Mouse (Mus musculus) heart, adult 2 months (tissue): ENCODE data around the gene Ghdc. TPM values are rescaled to one million over a fixed set of nuclear protein-coding genes. Genes with fewer than 3 reads are reported as not detected.
A peak's percentile ranks its signal among the peaks of the same experiment; 100 is the strongest.

Experiments used
- DNase-seq, 2 experiments: peaks; one replicate each; pipeline ENCODE4 v3.0.0; 2021
- H3K27ac ChIP-seq: fragments of 200-600 bp; 2 replicates; pipeline ENCODE4 v1.8.1; 2022
- H3K27me3 ChIP-seq: fragments of 200-500 bp; 2 replicates; pipeline ENCODE4 v1.6.1; 2012; ENCODE audit warnings: mild to moderate bottlenecking, low read length, inconsistent platforms, mixed read lengths; ENCODE audit not compliant: control insufficient read depth, insufficient read depth
- H3K36me3 ChIP-seq: fragments of 200-500 bp; 2 replicates; pipeline ENCODE4 v1.6.1; 2012; ENCODE audit warnings: low read length, inconsistent platforms; ENCODE audit not compliant: control insufficient read depth, insufficient read depth
- H3K4me1 ChIP-seq: fragments of 200-500 bp; 2 replicates; pipeline ENCODE4 v1.6.1; 2011; ENCODE audit warnings: low read length; ENCODE audit not compliant: control insufficient read depth, insufficient read depth
- H3K4me3 ChIP-seq: fragments of 200-600 bp; 2 replicates; pipeline ENCODE4 v1.8.1; 2022
- H3K79me2 ChIP-seq: fragments of 200-500 bp; replicated peaks from 2 replicates; pipeline ENCODE4 v1.6.1; 2012; ENCODE audit warnings: mild to moderate bottlenecking, inconsistent platforms, low read length, moderate library complexity, mixed read lengths; ENCODE audit not compliant: control insufficient read depth, insufficient read depth
- H3K9ac ChIP-seq: fragments of 200-500 bp; 2 replicates; pipeline ENCODE4 v1.6.1; 2012; ENCODE audit warnings: low read depth, mild to moderate bottlenecking, control low read depth, inconsistent platforms, low read length, mixed read lengths
- CTCF ChIP-seq: fragments of 200-600 bp; IDR thresholded peaks from 2 replicates; pipeline ENCODE4 v1.8.1; 2022; ENCODE audit warnings: antibody characterized with exemption, mild to moderate bottlenecking, moderate library complexity
- EP300 ChIP-seq: fragments of 200-500 bp; IDR thresholded peaks from 2 replicates; pipeline ENCODE4 v1.6.1; 2011; ENCODE audit warnings: low read depth, low read length, control low read depth; ENCODE audit not compliant: insufficient read depth
- POLR2A ChIP-seq: fragments of 200-500 bp; IDR thresholded peaks from 2 replicates; pipeline ENCODE4 v1.6.1; 2011; ENCODE audit warnings: mild to moderate bottlenecking, low read depth, low read length, control low read depth; ENCODE audit not compliant: insufficient read depth
- WGBS: fragments of 180-500 bp; shearing (Covaris S2); methylation state at CpG from one replicate; pipeline ENCODE4 v1.1.7; 2018; 5-methylcytosine and 5-hydroxymethylcytosine counted together
- intact Hi-C: fragments of 180-260 bp; cut with DNase I; formaldehyde crosslinking; loops from one replicate; pipeline ENCODE4 v1.15.1; 2025
- polyA plus RNA-seq: library from polyadenylated mRNA; depleted of rRNA; stranded (reverse); fragments of >200 nt; gene quantifications from 2 replicates; pipeline ENCODE4 v1.2.3, GENCODE M21; 2012
- total RNA-seq, 2 experiments: library from RNA; stranded (reverse); gene quantifications; 2 replicates each; pipeline ENCODE4 v1.2.3; 2021

The Ghdc gene
- total and polyA plus RNA-seq, 3 experiments = 10.1 to 11.6 (median 11.2) TPM

DNA sequence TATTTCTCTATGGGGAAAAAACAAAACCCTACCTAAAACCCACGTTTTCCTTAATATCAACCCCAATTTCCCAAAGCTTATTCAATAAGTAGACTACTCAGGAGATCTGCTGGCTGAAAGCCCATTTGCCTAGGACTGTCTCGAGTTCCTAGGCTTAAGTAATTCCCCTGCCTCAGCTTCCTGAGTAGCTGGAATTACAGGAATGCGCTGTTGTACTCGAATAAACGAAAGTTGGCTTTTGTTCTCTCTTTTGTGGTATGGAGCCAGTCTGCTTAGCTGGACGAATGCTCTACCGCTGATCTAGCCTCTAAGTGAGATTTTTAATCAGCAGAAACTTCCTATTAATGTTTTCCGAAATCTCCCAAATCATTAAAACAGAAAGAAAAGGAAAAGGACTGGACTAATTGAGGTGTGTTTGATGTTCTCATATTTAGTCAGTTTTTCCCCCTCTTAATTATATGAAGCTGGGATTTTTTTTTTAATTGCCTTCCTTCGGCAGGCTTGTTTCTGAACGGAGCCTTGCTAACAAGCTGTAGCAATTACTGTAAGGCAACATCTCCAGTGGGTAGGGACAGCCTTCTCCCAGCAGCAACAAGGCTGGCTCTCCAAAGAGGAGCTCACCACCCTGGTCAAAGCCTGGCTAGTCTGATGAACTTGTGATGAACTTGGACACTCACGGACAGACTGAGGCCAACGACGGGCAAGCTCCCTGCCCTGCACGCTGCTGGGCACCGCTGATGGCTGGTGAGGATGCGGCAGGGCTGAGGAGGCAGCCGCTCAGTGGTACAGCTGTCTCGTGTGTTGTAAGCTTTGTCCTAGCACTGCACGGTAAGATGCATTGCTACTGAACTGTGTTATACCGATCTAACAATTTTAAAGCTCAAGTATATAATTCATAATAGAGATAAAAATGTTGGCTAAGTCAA lies 35.9 kb upstream of the Ghdc start:
- WGBS = 52% methylated on average over 20 of the region's 20 CpGs
- intact Hi-C loops = no loop called here
- Histone ChIP-seq H3K27me3 (no peaks in the 10 kb centered on the region), H3K36me3 (peaks cover 11% of the 10 kb centered on the region), H3K79me2 (peaks cover 1% of the 10 kb centered on the region; the same call in 1 of the 2 replicates), H3K4me3 (no peak overlapping the region), H3K9ac (0 out of 2 replicates have a peak overlapping the region, but pooled peaks have one; percentile 35), H3K27ac (peak overlapping the region; percentile 69), H3K4me1 (peaks cover 8% of the 10 kb centered on the region)
- TF ChIP-seq EP300 (no peak), CTCF (no peak), POLR2A (no peak)
- peak in 1 of 2 experiments; percentile 23 for DNase-seq

DNA sequence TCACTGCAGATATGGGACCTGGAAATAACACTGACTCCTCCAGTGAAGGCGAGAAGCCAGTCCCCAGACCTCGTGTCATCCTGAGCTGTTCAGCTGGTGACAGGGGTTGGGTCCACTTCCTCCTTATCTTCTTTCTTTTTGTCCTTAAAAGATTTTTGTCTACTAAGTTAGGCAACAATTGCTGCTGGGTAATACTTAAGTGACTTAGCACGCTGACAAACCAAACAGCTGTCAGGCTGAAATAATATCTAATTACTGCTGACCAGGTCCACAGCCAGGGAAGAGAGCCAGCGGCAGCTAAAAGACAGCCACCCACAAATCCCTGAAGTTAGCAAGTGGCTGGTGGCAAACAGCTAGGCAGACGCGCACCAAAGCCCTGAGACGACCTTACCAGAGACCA lies 34.8 kb upstream of the Ghdc start:
- Histone ChIP-seq H3K9ac (no peak overlapping the region), H3K4me3 (no peak overlapping the region), H3K79me2 (0 out of 2 replicates have a peak, but pooled peaks cover 1% of the 10 kb centered on the region), H3K27ac (peak overlapping the region; percentile 69), H3K27me3 (no peaks in the 10 kb centered on the region), H3K36me3 (peaks cover 11% of the 10 kb centered on the region), H3K4me1 (peaks cover 8% of the 10 kb centered on the region)
- intact Hi-C loops = no loop called here
- TF ChIP-seq EP300 (peak; percentile 53; the same call in 1 of the 2 replicates), CTCF (no peak), POLR2A (no peak)
- WGBS = 32% methylated on average over 7 of the region's 7 CpGs
- peak; percentile 43 to 49 for DNase-seq

DNA sequence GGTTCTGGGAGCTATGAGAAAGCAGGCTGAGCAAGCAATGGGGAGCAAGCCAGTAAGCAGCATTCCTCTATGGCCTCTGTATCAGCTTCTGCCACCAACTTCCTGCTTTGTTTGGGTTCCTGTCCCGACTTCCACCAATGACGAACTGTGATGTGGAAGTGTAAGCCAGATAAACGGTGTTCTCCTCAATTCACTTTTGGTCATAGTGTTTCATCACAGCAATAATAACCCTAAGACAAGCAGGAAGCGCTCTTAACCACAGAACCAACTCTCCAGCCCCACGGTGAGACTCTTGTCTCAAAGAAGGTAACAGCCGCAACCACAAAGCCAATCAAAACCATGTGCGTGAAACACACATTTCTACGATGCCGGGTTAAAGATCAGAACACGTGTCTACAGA lies 33.7 kb upstream of the Ghdc start:
- H3K4me3 ChIP-seq = no peak overlapping the region
- H3K27me3 ChIP-seq = no peaks in the 10 kb centered on the region
- no peak overlapping the region for H3K9ac ChIP-seq
- peaks cover 8% of the 10 kb centered on the region for H3K4me1 ChIP-seq
- H3K36me3 ChIP-seq = peaks cover 11% of the 10 kb centered on the region
- intact Hi-C loops = no loop called here
- no peak for TF ChIP-seq POLR2A
- DNase-seq = no peak
- H3K79me2 ChIP-seq = 0 out of 2 replicates have a peak, but pooled peaks cover 1% of the 10 kb centered on the region
- 94% methylated on average over 10 of the region's 10 CpGs for WGBS
- H3K27ac ChIP-seq = no peak overlapping the region

DNA sequence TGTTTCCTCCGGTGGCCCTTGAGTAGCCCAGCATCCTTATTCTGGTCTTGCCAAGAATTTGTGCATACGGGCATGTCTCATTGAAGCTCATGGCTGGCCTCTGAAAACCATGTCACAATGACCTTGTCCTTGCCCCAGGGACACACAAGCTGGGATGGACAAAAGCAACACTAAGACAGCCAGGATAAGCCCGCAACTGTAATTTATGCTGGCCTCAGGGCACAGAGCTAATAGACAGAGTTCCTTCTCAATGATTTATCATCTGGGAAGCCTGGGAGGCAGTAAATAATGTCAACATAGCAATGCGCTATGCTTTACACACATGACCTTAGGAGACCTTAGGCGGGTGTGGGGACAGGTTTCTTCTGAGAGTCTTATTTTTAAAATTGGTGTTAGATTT lies 28.7 kb upstream of the Ghdc start:
- Histone ChIP-seq H3K27ac (no peak overlapping the region), H3K79me2 (no peaks in the 10 kb centered on the region), H3K4me3 (no peak overlapping the region), H3K4me1 (no peaks in the 10 kb centered on the region), H3K36me3 (peaks cover 2% of the 10 kb centered on the region; the same call in 1 of the 2 replicates), H3K27me3 (no peaks in the 10 kb centered on the region), H3K9ac (no peak overlapping the region)
- 78% methylated on average over 5 of the region's 5 CpGs for WGBS
- no peak for TF ChIP-seq EP300
- no peak for TF ChIP-seq CTCF
- no peak for TF ChIP-seq POLR2A
- no peak for DNase-seq
- intact Hi-C loops = no loop called here

DNA sequence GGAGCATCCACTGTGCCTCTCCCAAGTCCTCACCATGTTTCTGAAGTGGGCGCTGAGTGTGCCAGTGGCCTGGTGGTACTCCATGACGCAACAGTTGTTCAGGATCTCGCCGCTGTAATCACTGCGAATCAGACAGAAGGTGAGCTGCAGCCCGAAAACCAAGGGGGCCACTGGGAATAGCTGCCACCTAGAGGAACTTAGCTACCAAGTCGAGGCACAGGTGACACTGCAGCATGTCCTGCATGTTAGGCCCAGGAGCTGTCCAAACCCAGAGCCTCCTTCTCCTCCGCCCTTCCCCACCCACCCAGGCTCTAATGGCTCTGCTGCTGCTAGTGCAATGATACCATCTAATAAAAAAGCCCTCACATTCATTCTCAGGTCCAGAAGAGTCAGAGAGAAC lies 25.8 kb upstream of the Ghdc start:
- intact Hi-C loops = no loop called here
- Histone ChIP-seq H3K4me3 (no peak overlapping the region), H3K9ac (no peak overlapping the region), H3K27me3 (no peaks in the 10 kb centered on the region), H3K27ac (no peak overlapping the region), H3K79me2 (no peaks in the 10 kb centered on the region), H3K36me3 (peaks cover 2% of the 10 kb centered on the region; the same call in 1 of the 2 replicates), H3K4me1 (peaks cover 2% of the 10 kb centered on the region)
- WGBS = 78% methylated on average over 8 of the region's 8 CpGs
- DNase-seq = no peak
- no peak for TF ChIP-seq CTCF
- no peak for TF ChIP-seq EP300
- no peak for TF ChIP-seq POLR2A

DNA sequence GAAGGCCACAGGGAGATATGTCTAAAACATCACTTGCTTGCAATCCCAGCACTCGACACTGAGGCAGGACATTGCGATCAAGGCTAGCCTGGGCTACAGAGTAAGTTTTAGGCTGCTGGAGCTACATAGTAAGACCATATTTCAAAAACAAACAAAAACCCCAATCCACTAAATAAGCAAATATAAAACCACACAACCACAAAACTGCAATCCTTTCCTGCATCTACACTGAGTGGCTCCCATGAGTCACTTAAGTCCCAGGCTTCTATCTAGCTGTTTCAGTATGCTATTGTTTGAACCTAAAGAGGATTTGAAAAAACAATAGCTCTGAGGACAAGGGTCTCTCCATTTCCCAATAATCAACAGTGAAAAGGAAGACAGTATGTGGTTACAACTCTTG lies 24.6 kb upstream of the Ghdc start:
- peaks cover 2% of the 10 kb centered on the region; the same call in 1 of the 2 replicates for H3K36me3 ChIP-seq
- no peak overlapping the region for H3K9ac ChIP-seq
- no peaks in the 10 kb centered on the region for H3K27me3 ChIP-seq
- peaks cover 3% of the 10 kb centered on the region for H3K4me1 ChIP-seq
- DNase-seq = no peak
- intact Hi-C loops = no loop called here
- H3K27ac ChIP-seq = no peak overlapping the region
- H3K79me2 ChIP-seq = no peaks in the 10 kb centered on the region
- WGBS = 93% methylated on average over 2 of the region's 2 CpGs
- H3K4me3 ChIP-seq = no peak overlapping the region
- TF ChIP-seq EP300 = no peak
- no peak for TF ChIP-seq POLR2A
- TF ChIP-seq CTCF = no peak
